Mouse (Mus musculus): Measurements from ENCODE around the gene Dis3l2. TPM values are rescaled to one million over a fixed set of nuclear protein-coding genes. Genes with fewer than 3 reads are reported as not detected.

Gene Dis3l2
- polyA plus RNA-seq, 1 experiment from 2014 or later, result 32.5 TPM

DNA sequence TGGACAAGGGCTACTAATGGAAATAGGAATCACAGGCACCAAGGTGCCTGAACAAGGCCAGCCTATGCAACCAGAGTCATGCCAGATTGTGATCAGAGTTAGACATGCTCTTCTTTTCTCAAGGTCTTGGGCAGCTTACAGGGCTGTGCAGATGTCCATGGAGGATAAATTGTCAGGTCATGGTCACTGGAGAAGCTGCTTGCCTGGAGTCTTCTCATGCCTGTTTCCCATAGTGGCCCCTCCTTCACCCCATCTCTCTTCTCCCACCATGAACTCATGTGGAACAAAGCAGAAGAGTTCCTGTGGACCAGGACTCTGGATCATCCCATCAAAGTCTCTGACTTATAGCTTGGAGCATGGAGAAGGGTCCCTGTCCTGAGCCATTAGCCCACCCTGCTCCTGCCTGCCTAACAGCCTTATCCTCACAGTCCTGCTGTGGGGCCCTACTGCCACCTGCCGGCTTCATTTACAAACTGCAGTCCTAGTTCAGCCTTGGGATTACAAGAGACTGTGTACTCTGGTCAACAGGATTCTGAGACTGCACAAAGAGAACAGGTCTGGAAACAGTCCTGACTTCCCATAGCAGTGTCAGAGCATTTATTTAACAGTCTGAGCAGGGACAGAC is 338.3 kb downstream of the Dis3l2 start:
- 0% methylated on average over 1 of the region's 1 CpGs for WGBS
- no peak overlapping the region for H3K4me2 ChIP-seq (replicated peaks)

DNA sequence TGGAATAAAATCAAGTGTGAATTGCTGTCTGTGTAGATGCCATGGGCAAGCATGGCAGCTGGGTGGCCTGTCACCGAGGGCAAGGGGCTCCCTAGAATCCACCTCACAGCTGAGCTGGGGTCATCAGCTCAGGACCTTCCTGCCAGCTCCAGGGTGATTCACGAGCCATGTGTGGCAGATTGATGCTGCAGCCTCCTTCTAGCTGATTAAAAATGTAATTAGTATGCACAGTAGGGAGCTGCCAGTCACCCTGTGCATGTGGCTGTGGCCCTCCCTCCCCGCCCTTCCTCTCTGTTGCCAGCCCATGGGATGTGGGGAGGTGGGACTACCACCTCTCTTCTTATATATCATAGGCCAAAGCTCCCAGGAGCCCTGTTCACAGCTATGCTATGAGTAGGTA is 346.5 kb downstream of the Dis3l2 start:
- no peak overlapping the region for H3K9ac ChIP-seq
- H3K4me3 ChIP-seq, result no peak overlapping the region
- 64% methylated on average over 3 of the region's 3 CpGs for WGBS
- no peak for ATAC-seq (ENCODE audit: insufficient number of reproducible peaks, insufficient read depth, low FRiP score, low TSS enrichment)
- H3K27me3 ChIP-seq, result no peaks in the 10 kb centered on the region
- no peak overlapping the region for H3K4me2 ChIP-seq (replicated peaks)
- peaks cover 21% of the 10 kb centered on the region for H3K36me3 ChIP-seq
- H3K9me3 ChIP-seq, result no peaks in the 10 kb centered on the region
- H3K27ac ChIP-seq, result no peak overlapping the region
- H3K4me1 ChIP-seq, result no peaks in the 10 kb centered on the region

More for the DNA sequence above, 338.3 kb downstream of the Dis3l2 start:
- H3K27me3 ChIP-seq, result no peaks in the 10 kb centered on the region
- 0 out of 2 replicates have a peak, but pooled peaks have one; percentile 26 for ATAC-seq (ENCODE audit: insufficient number of reproducible peaks, insufficient read depth, low FRiP score, low TSS enrichment)
- no peak overlapping the region for H3K27ac ChIP-seq
- H3K36me3 ChIP-seq, result peaks cover 12% of the 10 kb centered on the region
- no peaks in the 10 kb centered on the region for H3K9me3 ChIP-seq
- H3K4me1 ChIP-seq, result peaks cover 2% of the 10 kb centered on the region
- no peak overlapping the region for H3K9ac ChIP-seq
- no peak overlapping the region for H3K4me3 ChIP-seq

DNA sequence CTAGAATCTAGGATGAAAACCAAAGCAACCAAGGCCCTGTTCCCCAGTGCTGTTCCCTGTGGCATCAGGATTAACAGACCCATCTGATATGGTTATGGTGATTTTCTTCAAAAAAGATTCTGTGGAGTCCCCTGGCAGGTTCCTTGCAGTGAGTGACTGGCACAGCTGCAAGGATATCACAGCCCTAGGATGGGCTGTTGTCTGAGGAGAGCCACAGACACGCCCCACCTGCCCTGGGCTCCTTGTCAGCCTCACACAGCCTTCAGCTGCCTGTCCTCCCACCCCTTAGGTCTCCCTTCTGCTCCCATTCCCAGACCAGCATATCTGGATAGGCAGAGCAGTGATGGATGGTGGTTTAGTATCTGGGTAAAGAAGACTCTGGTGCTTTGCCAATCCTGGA is 347.1 kb downstream of the Dis3l2 start:
- Histone ChIP-seq H3K9me3 (no peaks in the 10 kb centered on the region), H3K4me1 (no peaks in the 10 kb centered on the region), H3K4me2 (replicated peaks) (no peak overlapping the region), H3K27ac (no peak overlapping the region), H3K9ac (no peak overlapping the region), H3K36me3 (peaks cover 16% of the 10 kb centered on the region; the same call in 1 of the 2 replicates), H3K4me3 (no peak overlapping the region), H3K27me3 (no peaks in the 10 kb centered on the region)
- 90% methylated on average over 1 of the region's 1 CpGs for WGBS
- no peak for ATAC-seq (ENCODE audit: insufficient number of reproducible peaks, insufficient read depth, low FRiP score, low TSS enrichment)

- no peak overlapping the region for H3K4me3 ChIP-seq
- H3K36me3 ChIP-seq, result peaks cover 16% of the 10 kb centered on the region; the same call in 1 of the 2 replicates
- no peak overlapping the region for H3K27ac ChIP-seq
- H3K4me1 ChIP-seq, result no peaks in the 10 kb centered on the region
- H3K9ac ChIP-seq, result no peak overlapping the region
- WGBS, result 83% methylated on average over 4 of the region's 4 CpGs
- H3K27me3 ChIP-seq, result no peaks in the 10 kb centered on the region
- no peaks in the 10 kb centered on the region for H3K9me3 ChIP-seq
- ATAC-seq (ENCODE audit: insufficient number of reproducible peaks, insufficient read depth, low FRiP score, low TSS enrichment), result no peak
- H3K4me2 ChIP-seq (replicated peaks), result no peak overlapping the region
Observed at GRCm38 (mm10) chr1:87051369-87051768, 347.8 kb downstream of the Dis3l2 start.

DNA sequence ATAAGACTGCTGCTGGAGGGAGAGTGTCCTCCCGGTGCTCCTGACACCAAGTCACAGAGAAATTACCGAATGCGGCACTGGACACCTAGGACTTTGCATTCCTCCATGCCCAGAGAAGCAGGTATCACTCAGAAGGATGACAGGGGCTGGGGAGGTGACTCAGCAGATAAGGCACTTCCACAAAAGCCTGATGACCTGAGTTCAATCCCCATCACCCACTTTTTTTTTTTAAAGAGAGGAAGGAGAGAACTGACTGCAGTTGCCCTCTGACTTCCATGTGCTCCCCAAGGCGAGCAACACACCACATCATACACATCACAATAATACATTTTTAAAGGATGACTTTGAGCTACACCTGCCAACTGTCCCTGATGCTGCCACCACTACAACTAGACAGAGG is 353.5 kb downstream of the Dis3l2 start:
- H3K4me3 ChIP-seq, result no peak overlapping the region
- H3K9me3 ChIP-seq, result no peaks in the 10 kb centered on the region
- no peak for ATAC-seq (ENCODE audit: insufficient number of reproducible peaks, insufficient read depth, low FRiP score, low TSS enrichment)

DNA sequence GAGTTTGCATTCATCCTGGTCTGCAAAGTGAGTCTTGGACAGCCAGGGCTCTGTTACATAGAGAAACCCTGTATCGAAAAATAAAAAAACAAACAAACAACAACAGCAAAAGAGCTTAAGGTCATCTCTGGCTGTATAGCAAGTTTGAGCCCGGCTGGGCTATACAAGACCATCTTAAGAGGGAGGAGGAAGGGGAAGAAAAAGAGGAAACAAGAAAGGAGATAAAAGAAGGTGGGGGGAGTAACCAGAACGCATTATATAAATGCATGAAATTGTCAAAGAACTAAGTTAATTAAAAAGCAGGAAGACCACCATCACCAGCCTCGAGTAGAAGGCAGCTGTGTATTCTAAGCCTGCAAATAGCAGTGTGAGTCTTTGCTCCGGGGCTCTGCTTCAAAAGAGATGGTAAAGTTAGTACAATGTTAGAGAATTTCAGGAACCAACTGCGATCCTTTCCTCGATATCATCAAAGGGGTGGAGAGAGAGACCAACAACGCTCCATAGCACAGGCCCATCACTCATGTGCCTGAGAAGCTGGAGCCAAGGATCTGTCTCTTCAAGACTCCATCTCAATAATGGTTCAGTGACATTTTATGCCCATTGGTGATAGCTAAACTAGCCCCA is 355.5 kb downstream of the Dis3l2 start:
- Histone ChIP-seq H3K4me2 (replicated peaks) (no peak overlapping the region), H3K9me3 (no peaks in the 10 kb centered on the region), H3K36me3 (no peaks in the 10 kb centered on the region), H3K4me3 (no peak overlapping the region), H3K4me1 (no peaks in the 10 kb centered on the region), H3K9ac (no peak overlapping the region), H3K27ac (no peak overlapping the region), H3K27me3 (no peaks in the 10 kb centered on the region)
- WGBS, result 77% methylated on average over 8 of the region's 8 CpGs
- no peak for ATAC-seq (ENCODE audit: insufficient number of reproducible peaks, insufficient read depth, low FRiP score, low TSS enrichment)

More for the DNA sequence above, 353.5 kb downstream of the Dis3l2 start:
- Histone ChIP-seq H3K4me2 (replicated peaks) (no peak overlapping the region), H3K27ac (no peak overlapping the region), H3K27me3 (no peaks in the 10 kb centered on the region), H3K9ac (no peak overlapping the region), H3K36me3 (no peaks in the 10 kb centered on the region; the same call in 1 of the 2 replicates), H3K4me1 (no peaks in the 10 kb centered on the region)
- 81% methylated on average over 4 of the region's 4 CpGs for WGBS

DNA sequence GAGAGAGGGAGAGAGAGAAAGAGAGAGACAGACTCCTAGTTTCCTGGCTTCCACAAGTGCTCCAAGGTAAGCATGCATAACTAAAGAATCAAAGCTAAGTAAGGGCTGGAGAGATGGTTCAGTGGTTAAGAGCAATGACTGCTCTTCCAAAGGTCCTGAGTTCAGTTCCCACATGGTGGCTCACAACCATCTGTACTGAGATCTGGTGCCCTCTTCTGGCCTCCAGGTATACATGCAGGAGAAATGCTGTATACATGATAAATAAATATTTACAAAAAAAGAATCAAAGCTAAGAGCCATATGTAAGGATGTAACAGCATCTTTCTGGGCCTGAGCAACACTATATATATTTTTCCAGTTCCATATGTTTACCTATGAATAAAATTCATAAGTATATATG is 357.3 kb downstream of the Dis3l2 start:
- Histone ChIP-seq H3K36me3 (no peaks in the 10 kb centered on the region), H3K27me3 (no peaks in the 10 kb centered on the region), H3K4me2 (replicated peaks) (no peak overlapping the region), H3K9me3 (no peaks in the 10 kb centered on the region), H3K4me3 (no peak overlapping the region), H3K9ac (no peak overlapping the region), H3K27ac (no peak overlapping the region), H3K4me1 (no peaks in the 10 kb centered on the region)
- ATAC-seq (ENCODE audit: insufficient number of reproducible peaks, insufficient read depth, low FRiP score, low TSS enrichment), result no peak

DNA sequence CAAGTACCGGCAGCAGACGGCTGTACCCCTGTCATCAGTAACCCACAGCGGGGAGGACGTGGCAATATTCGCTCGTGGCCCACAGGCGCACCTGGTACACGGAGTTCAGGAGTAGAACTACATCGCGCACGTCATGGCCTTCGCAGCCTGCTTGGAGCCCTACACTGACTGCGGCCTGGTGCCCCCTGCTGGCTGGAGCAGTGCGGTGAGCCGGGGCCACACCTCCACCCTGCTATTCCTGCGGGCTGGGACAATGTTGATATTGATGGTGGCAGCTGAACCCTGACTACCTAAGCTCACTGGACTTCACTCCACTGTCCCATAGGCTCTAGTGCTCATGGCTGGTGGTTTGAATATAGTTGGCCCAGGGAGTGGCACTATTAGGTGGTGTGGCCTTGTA is 367.1 kb downstream of the Dis3l2 start:
- Histone ChIP-seq H3K27ac (no peak overlapping the region), H3K9ac (no peak overlapping the region), H3K9me3 (no peaks in the 10 kb centered on the region), H3K4me2 (replicated peaks) (no peak overlapping the region), H3K4me1 (peaks cover 6% of the 10 kb centered on the region; the same call in 1 of the 2 replicates), H3K27me3 (no peaks in the 10 kb centered on the region), H3K4me3 (no peak overlapping the region), H3K36me3 (no peaks in the 10 kb centered on the region)
- 56% methylated on average over 16 of the region's 16 CpGs for WGBS
- 0 out of 2 replicates have a peak, but pooled peaks have one; percentile 23 for ATAC-seq (ENCODE audit: insufficient number of reproducible peaks, insufficient read depth, low FRiP score, low TSS enrichment)

DNA sequence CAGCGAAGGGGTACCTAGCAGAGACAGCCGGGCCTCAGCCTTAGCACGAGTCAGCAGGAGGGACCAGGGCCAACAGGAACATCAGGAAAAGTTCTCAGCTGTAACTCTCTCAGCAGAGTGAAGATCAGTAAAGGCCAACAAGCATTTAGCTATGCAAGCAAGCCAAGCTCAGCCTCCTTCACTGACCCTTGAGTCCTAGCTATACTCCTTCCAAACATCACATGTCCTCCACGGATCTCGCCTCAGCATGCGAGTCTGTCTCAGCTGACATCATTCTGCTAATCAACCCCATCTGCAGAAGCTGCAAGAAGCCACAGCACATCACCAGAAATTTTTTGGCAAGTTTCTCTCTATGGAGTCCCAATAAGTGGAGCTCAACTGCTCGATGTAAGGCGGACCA is 370.2 kb downstream of the Dis3l2 start:
- H3K27ac ChIP-seq, result no peak overlapping the region
- 78% methylated on average over 8 of the region's 8 CpGs for WGBS
- no peaks in the 10 kb centered on the region for H3K36me3 ChIP-seq
- no peak overlapping the region for H3K9ac ChIP-seq
- H3K9me3 ChIP-seq, result no peaks in the 10 kb centered on the region
- peaks cover 6% of the 10 kb centered on the region; the same call in 1 of the 2 replicates for H3K4me1 ChIP-seq
- H3K27me3 ChIP-seq, result no peaks in the 10 kb centered on the region
- no peak overlapping the region for H3K4me3 ChIP-seq
- no peak overlapping the region for H3K4me2 ChIP-seq (replicated peaks)
- ATAC-seq (ENCODE audit: insufficient number of reproducible peaks, insufficient read depth, low FRiP score, low TSS enrichment), result no peak

DNA sequence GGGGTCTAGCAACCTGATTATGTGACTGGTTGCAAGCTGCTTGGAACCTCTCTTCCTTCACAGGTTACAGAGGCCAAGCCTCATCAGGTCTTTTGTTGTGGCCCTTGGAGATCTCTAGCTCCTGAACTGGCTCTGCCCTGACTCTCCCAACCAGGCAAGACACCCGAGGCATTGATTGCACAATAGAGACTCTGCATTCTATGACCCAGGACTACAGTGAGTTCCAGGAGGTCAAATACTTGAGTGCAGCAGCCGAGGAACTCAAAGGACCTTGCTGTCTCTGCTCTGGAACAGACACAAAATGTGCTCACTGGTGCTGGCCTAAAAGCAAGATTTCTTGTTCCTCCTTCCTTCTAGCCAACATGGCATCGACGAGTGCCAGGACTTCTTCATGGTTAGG is 382.6 kb downstream of the Dis3l2 start:
- Histone ChIP-seq H3K27me3 (no peaks in the 10 kb centered on the region), H3K4me3 (no peak overlapping the region), H3K4me1 (no peaks in the 10 kb centered on the region), H3K9ac (no peak overlapping the region), H3K9me3 (no peaks in the 10 kb centered on the region), H3K4me2 (replicated peaks) (no peak overlapping the region), H3K27ac (no peak overlapping the region), H3K36me3 (no peaks in the 10 kb centered on the region)
- no peak for ATAC-seq (ENCODE audit: insufficient number of reproducible peaks, insufficient read depth, low FRiP score, low TSS enrichment)
- 61% methylated on average over 4 of the region's 4 CpGs for WGBS

GRCm38 (mm10) chr1:87086964-87087363 is 383.4 kb downstream of the Dis3l2 start:
- H3K27me3 ChIP-seq, result no peaks in the 10 kb centered on the region
- H3K4me3 ChIP-seq, result no peak overlapping the region
- H3K4me2 ChIP-seq (replicated peaks), result no peak overlapping the region
- no peak overlapping the region for H3K9ac ChIP-seq
- no peaks in the 10 kb centered on the region for H3K4me1 ChIP-seq
- no peak overlapping the region for H3K27ac ChIP-seq
- ATAC-seq (ENCODE audit: insufficient number of reproducible peaks, insufficient read depth, low FRiP score, low TSS enrichment), result no peak
- H3K36me3 ChIP-seq, result no peaks in the 10 kb centered on the region
- H3K9me3 ChIP-seq, result no peaks in the 10 kb centered on the region
- WGBS, result 71% methylated on average over 17 of the region's 17 CpGs

GRCm38 (mm10) chr1:87089251-87089650 is 385.6 kb downstream of the Dis3l2 start:
- ATAC-seq (ENCODE audit: insufficient number of reproducible peaks, insufficient read depth, low FRiP score, low TSS enrichment), result no peak
- Histone ChIP-seq H3K9me3 (no peaks in the 10 kb centered on the region), H3K4me1 (no peaks in the 10 kb centered on the region), H3K4me3 (no peak overlapping the region), H3K27ac (no peak overlapping the region), H3K36me3 (no peaks in the 10 kb centered on the region), H3K4me2 (replicated peaks) (no peak overlapping the region), H3K27me3 (no peaks in the 10 kb centered on the region), H3K9ac (no peak overlapping the region)
- 92% methylated on average over 11 of the region's 11 CpGs for WGBS
